Mouse (Mus musculus) bone marrow, adult 2 months (tissue): Measurements from ENCODE around the gene Alpl. TPM values are rescaled to one million over a fixed set of nuclear protein-coding genes. Genes with fewer than 3 reads are reported as not detected.

Experiments
- H3K27ac ChIP-seq: fragments of 200-500 bp; 2 replicates; pipeline ENCODE4 v1.5.1; 2012; ENCODE audit warnings: low read depth, mild to moderate bottlenecking, control low read depth, inconsistent platforms, low read length; ENCODE audit not compliant: control insufficient read depth, poor library complexity, insufficient read depth
- H3K4me1 ChIP-seq: fragments of 200-500 bp; 2 replicates; pipeline ENCODE4 v1.6.1; 2011; ENCODE audit warnings: low read length; ENCODE audit not compliant: control insufficient read depth, insufficient read depth
- H3K4me3 ChIP-seq: fragments of 200-500 bp; replicated peaks from 2 replicates; pipeline ENCODE3; 2011; ENCODE audit warnings: mild to moderate bottlenecking, low read depth, low read length, control low read depth; ENCODE audit not compliant: control insufficient read depth
- CTCF ChIP-seq: fragments of 200-500 bp; IDR thresholded peaks from 2 replicates; pipeline ENCODE4 v1.5.1; 2011; ENCODE audit warnings: low read length, control low read depth; ENCODE audit not compliant: control insufficient read depth, insufficient read depth
- POLR2A ChIP-seq: fragments of 200-500 bp; IDR thresholded peaks from 2 replicates; pipeline ENCODE4 v1.6.1; 2011; ENCODE audit warnings: low read depth, mild to moderate bottlenecking, control low read depth, low read length, borderline replicate concordance; ENCODE audit not compliant: control insufficient read depth
- WGBS: fragments of 180-500 bp; shearing (Covaris S2); methylation state at CpG from one replicate; pipeline ENCODE4 v1.1.7; 2018; 5-methylcytosine and 5-hydroxymethylcytosine counted together
- polyA plus RNA-seq: library from polyadenylated mRNA; stranded (reverse); fragments of >200 nt; gene quantifications from 2 replicates; pipeline ENCODE4 v1.2.4, GENCODE M21; 2011; ENCODE audit warnings: low replicate concordance; ENCODE audit not compliant: missing spikeins, insufficient read depth, insufficient read length

Alpl gene
- polyA plus RNA-seq, 1 experiment, result 7.1 TPM

- 84% methylated on average over 13 of the region's 13 CpGs for WGBS
These were observed 70.5 kb downstream of the Alpl start for GRCm38 (mm10) chr4:137725541-137726145.

GRCm38 (mm10) chr4:137724766-137725165 lies 71.4 kb downstream of the Alpl start:
- Histone ChIP-seq H3K4me1 (no peaks in the 10 kb centered on the region), H3K27ac (no peak overlapping the region), H3K4me3 (no peak overlapping the region)
- TF ChIP-seq CTCF (peak; percentile 92), POLR2A (no peak)
- 40% methylated on average over 8 of the region's 8 CpGs for WGBS

More at GRCm38 (mm10) chr4:137725541-137726145, 70.5 kb downstream of the Alpl start:
- Histone ChIP-seq H3K4me3 (no peak overlapping the region), H3K27ac (no peak overlapping the region), H3K4me1 (no peaks in the 10 kb centered on the region)
- TF ChIP-seq POLR2A (no peak), CTCF (no peak)

GRCm38 (mm10) chr4:137724212-137724611 lies 72.0 kb downstream of the Alpl start:
- Histone ChIP-seq H3K27ac (no peak overlapping the region), H3K4me1 (no peaks in the 10 kb centered on the region), H3K4me3 (peak overlapping the region; percentile 7)
- TF ChIP-seq POLR2A, result no peak
- no peak for TF ChIP-seq CTCF
- 35% methylated on average over 11 of the region's 11 CpGs for WGBS

- H3K27ac ChIP-seq, result no peak overlapping the region
- no peak overlapping the region for H3K4me3 ChIP-seq
- TF ChIP-seq POLR2A (no peak), CTCF (no peak)
- WGBS, result 28% methylated on average over 25 of the region's 25 CpGs
- no peaks in the 10 kb centered on the region for H3K4me1 ChIP-seq
These were observed 72.7 kb downstream of the Alpl start for GRCm38 (mm10) chr4:137723527-137723926.

GRCm38 (mm10) chr4:137722692-137723427 lies 73.3 kb downstream of the Alpl start:
- H3K4me1 ChIP-seq, result no peaks in the 10 kb centered on the region
- no peak overlapping the region for H3K27ac ChIP-seq
- H3K4me3 ChIP-seq, result no peak overlapping the region
- TF ChIP-seq POLR2A, result no peak
- TF ChIP-seq CTCF, result peak; percentile 90
- 11% methylated on average over 12 of the region's 12 CpGs for WGBS

GRCm38 (mm10) chr4:137722230-137722629 lies 74.0 kb downstream of the Alpl start:
- TF ChIP-seq POLR2A, result no peak
- TF ChIP-seq CTCF, result no peak
- no peaks in the 10 kb centered on the region for H3K4me1 ChIP-seq
- WGBS, result 80% methylated on average over 3 of the region's 3 CpGs
- no peak overlapping the region for H3K27ac ChIP-seq
- no peak overlapping the region for H3K4me3 ChIP-seq

- TF ChIP-seq POLR2A, result no peak
- TF ChIP-seq CTCF, result no peak
- 89% methylated on average over 15 of the region's 15 CpGs for whole genome bisulfite sequencing
- H3K27ac ChIP-seq, result no peak overlapping the region
- H3K4me1 ChIP-seq, result no peaks in the 10 kb centered on the region
- no peak overlapping the region for H3K4me3 ChIP-seq
These were observed 74.6 kb downstream of the Alpl start for GRCm38 (mm10) chr4:137721563-137721962.

- 18% methylated on average over 15 of the region's 15 CpGs for WGBS
- Histone ChIP-seq H3K4me1 (no peaks in the 10 kb centered on the region; the same call in 1 of the 2 replicates), H3K27ac (no peak overlapping the region), H3K4me3 (no peak overlapping the region)
- TF ChIP-seq CTCF (no peak), POLR2A (no peak)
These were observed 76.7 kb downstream of the Alpl start for GRCm38 (mm10) chr4:137719378-137720077.
